Mouse (Mus musculus) small intestine, adult 2 months (tissue): Measurements from ENCODE around the gene Ccdc6.

ENCODE experiments used
- CTCF ChIP-seq: fragments of 200-500 bp; IDR thresholded peaks from 2 replicates; pipeline ENCODE4 v1.5.1; 2012; ENCODE audit warnings: low read depth, mild to moderate bottlenecking, control low read depth, inconsistent platforms, low read length, moderate library complexity, mixed read lengths; ENCODE audit not compliant: insufficient replicate concordance, insufficient read length; ENCODE audit errors: extremely low read depth
- POLR2A ChIP-seq: fragments of 200-500 bp; IDR thresholded peaks from 2 replicates; pipeline ENCODE4 v1.6.1; 2012; ENCODE audit warnings: low read depth, mild to moderate bottlenecking, control low read depth, inconsistent platforms, low read length, moderate library complexity

DNA sequence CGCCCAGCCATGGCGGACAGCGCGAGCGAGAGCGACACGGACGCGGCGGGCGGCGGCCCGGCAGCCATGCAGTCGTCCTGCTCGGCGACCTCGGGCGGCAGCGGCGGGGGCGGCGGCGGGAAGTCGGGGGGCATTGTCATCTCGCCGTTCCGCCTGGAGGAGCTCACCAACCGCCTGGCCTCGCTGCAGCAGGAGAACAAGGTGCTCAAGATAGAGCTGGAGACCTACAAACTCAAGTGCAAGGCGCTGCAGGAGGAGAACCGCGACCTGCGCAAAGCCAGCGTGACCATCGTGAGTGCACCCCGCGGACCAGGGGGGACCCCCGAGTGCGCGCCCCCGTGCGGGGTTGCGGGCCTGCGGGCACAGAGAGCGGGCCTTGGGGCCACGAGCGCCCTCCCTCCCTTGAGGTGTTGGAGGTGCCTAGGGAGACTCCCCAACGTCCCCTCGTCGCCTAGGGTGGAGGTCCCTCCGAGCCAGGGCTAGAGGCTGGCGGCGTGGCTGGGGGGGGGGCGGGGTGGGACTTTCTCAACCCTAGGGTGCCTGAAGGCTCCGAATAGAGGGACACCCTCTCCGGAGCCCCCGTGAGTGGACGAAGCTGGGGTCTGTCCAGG, 475 bp downstream of the Ccdc6 start:
- TF ChIP-seq CTCF, result no peak
- no peak for TF ChIP-seq POLR2A
